Mouse (Mus musculus): Measurements from ENCODE around the gene Dpm2. TPM values are rescaled to one million over a fixed set of nuclear protein-coding genes. Genes with fewer than 3 reads are reported as not detected.
A peak's percentile ranks its signal among the peaks of the same experiment; 100 is the strongest.

The Dpm2 gene
- polyA plus RNA-seq, 1 experiment from 2014 or later = 104 TPM

- H3K27ac ChIP-seq (ENCODE audit: low read length) = no peak within 1 kb of the TSS
- WGBS = 83% methylated on average over 3 of the region's 3 CpGs
Measured at GRCm38 (mm10) chr2:32599409-32599808, 28.8 kb downstream of the Dpm2 start, which contains the start of gene St6galnac6. Gene St6galnac6 (plus strand): TSS chr2:32599709.

GRCm38 (mm10) chr2:32601417-32602065 is 30.9 kb downstream of the Dpm2 start:
- H3K9ac ChIP-seq (ENCODE audit: low read length) = no peak overlapping the region; the same call in 1 of the 2 replicates
- 38% methylated on average over 8 of the region's 8 CpGs for WGBS
- peaks cover 9% of the 10 kb centered on the region for H3K4me1 ChIP-seq (ENCODE audit: control insufficient read depth, insufficient read depth, low read length)
- H3K4me3 ChIP-seq (replicated peaks; ENCODE audit: low read length) = no peak overlapping the region
- no peaks in the 10 kb centered on the region for H3K9me3 ChIP-seq (replicated peaks; ENCODE audit: control insufficient read depth, low read length)
- H3K27me3 ChIP-seq (ENCODE audit: control insufficient read depth, insufficient read depth, low read length) = no peaks in the 10 kb centered on the region
- H3K36me3 ChIP-seq (ENCODE audit: control insufficient read depth, insufficient read depth, low read length) = no peaks in the 10 kb centered on the region
- H3K4me2 ChIP-seq (ENCODE audit: low read depth, low read length) = no peak overlapping the region
- no peak overlapping the region for H3K27ac ChIP-seq (ENCODE audit: low read length)
- peak; percentile 59; the same call in 1 of the 2 replicates for ATAC-seq (ENCODE audit: insufficient read depth, low FRiP score)

More at GRCm38 (mm10) chr2:32599409-32599808, 28.8 kb downstream of the Dpm2 start, which contains the start of gene St6galnac6:
- no peak within 1 kb of the TSS for H3K9ac ChIP-seq (ENCODE audit: low read length)
- H3K4me2 ChIP-seq (ENCODE audit: low read depth, low read length) = no peak within 1 kb of the TSS
- no peaks in the 10 kb centered on the region for H3K9me3 ChIP-seq (replicated peaks; ENCODE audit: control insufficient read depth, low read length)
- no peaks in the 10 kb centered on the region for H3K27me3 ChIP-seq (ENCODE audit: control insufficient read depth, insufficient read depth, low read length)
- H3K4me3 ChIP-seq (replicated peaks; ENCODE audit: low read length) = no peak within 1 kb of the TSS
- H3K36me3 ChIP-seq (ENCODE audit: control insufficient read depth, insufficient read depth, low read length) = no peaks in the 10 kb centered on the region
- ATAC-seq (ENCODE audit: insufficient read depth, low FRiP score) = no peak
- peaks cover 9% of the 10 kb centered on the region for H3K4me1 ChIP-seq (ENCODE audit: control insufficient read depth, insufficient read depth, low read length)

GRCm38 (mm10) chr2:32602600-32603054 is 32.0 kb downstream of the Dpm2 start:
- Histone ChIP-seq H3K4me2 (ENCODE audit: low read depth, low read length) (peak overlapping the region; percentile 50), H3K27ac (ENCODE audit: low read length) (peak overlapping the region; percentile 66), H3K9ac (ENCODE audit: low read length) (peak overlapping the region; percentile 66), H3K36me3 (ENCODE audit: control insufficient read depth, insufficient read depth, low read length) (no peaks in the 10 kb centered on the region), H3K27me3 (ENCODE audit: control insufficient read depth, insufficient read depth, low read length) (no peaks in the 10 kb centered on the region), H3K4me3 (replicated peaks; ENCODE audit: low read length) (peak overlapping the region; percentile 48), H3K9me3 (replicated peaks; ENCODE audit: control insufficient read depth, low read length) (no peaks in the 10 kb centered on the region), H3K4me1 (ENCODE audit: control insufficient read depth, insufficient read depth, low read length) (peaks cover 12% of the 10 kb centered on the region)
- WGBS = 2% methylated on average over 11 of the region's 11 CpGs
- ATAC-seq (ENCODE audit: insufficient read depth, low FRiP score) = peak; percentile 72; the same call in 1 of the 2 replicates

GRCm38 (mm10) chr2:32604631-32605030 is 34.0 kb downstream of the Dpm2 start:
- no peak overlapping the region for H3K4me3 ChIP-seq (replicated peaks; ENCODE audit: low read length)
- WGBS = 39% methylated on average over 10 of the region's 10 CpGs

GRCm38 (mm10) chr2:32606161-32607142 is 35.8 kb downstream of the Dpm2 start:
- no peaks in the 10 kb centered on the region for H3K36me3 ChIP-seq (ENCODE audit: control insufficient read depth, insufficient read depth, low read length)
- H3K4me1 ChIP-seq (ENCODE audit: control insufficient read depth, insufficient read depth, low read length) = peaks cover 34% of the 10 kb centered on the region
- H3K4me2 ChIP-seq (ENCODE audit: low read depth, low read length) = peak overlapping the region; percentile 84
- peak overlapping the region; percentile 86 for H3K9ac ChIP-seq (ENCODE audit: low read length)
- H3K4me3 ChIP-seq (replicated peaks; ENCODE audit: low read length) = peak overlapping the region; percentile 71
- ATAC-seq (ENCODE audit: insufficient read depth, low FRiP score) = peak; percentile 72
- H3K27me3 ChIP-seq (ENCODE audit: control insufficient read depth, insufficient read depth, low read length) = no peaks in the 10 kb centered on the region; the same call in 1 of the 2 replicates
- no peaks in the 10 kb centered on the region for H3K9me3 ChIP-seq (replicated peaks; ENCODE audit: control insufficient read depth, low read length)
- 11% methylated on average over 55 of the region's 55 CpGs for WGBS
- H3K27ac ChIP-seq (ENCODE audit: low read length) = peak overlapping the region; percentile 10; the same call in 1 of the 2 replicates

More at GRCm38 (mm10) chr2:32604631-32605030, 34.0 kb downstream of the Dpm2 start:
- Histone ChIP-seq H3K27ac (ENCODE audit: low read length) (no peak overlapping the region), H3K4me1 (ENCODE audit: control insufficient read depth, insufficient read depth, low read length) (peaks cover 25% of the 10 kb centered on the region), H3K9ac (ENCODE audit: low read length) (no peak overlapping the region), H3K9me3 (replicated peaks; ENCODE audit: control insufficient read depth, low read length) (no peaks in the 10 kb centered on the region), H3K36me3 (ENCODE audit: control insufficient read depth, insufficient read depth, low read length) (no peaks in the 10 kb centered on the region), H3K4me2 (ENCODE audit: low read depth, low read length) (no peak overlapping the region), H3K27me3 (ENCODE audit: control insufficient read depth, insufficient read depth, low read length) (no peaks in the 10 kb centered on the region; the same call in 1 of the 2 replicates)
- no peak for ATAC-seq (ENCODE audit: insufficient read depth, low FRiP score)

- Histone ChIP-seq H3K4me2 (ENCODE audit: low read depth, low read length) (peak overlapping the region; percentile 84), H3K36me3 (ENCODE audit: control insufficient read depth, insufficient read depth, low read length) (no peaks in the 10 kb centered on the region), H3K27me3 (ENCODE audit: control insufficient read depth, insufficient read depth, low read length) (no peaks in the 10 kb centered on the region; the same call in 1 of the 2 replicates), H3K9ac (ENCODE audit: low read length) (peak overlapping the region; percentile 86), H3K4me1 (ENCODE audit: control insufficient read depth, insufficient read depth, low read length) (peaks cover 28% of the 10 kb centered on the region), H3K27ac (ENCODE audit: low read length) (peak overlapping the region; percentile 10; the same call in 1 of the 2 replicates), H3K9me3 (replicated peaks; ENCODE audit: control insufficient read depth, low read length) (no peaks in the 10 kb centered on the region), H3K4me3 (replicated peaks; ENCODE audit: low read length) (peak overlapping the region; percentile 71)
- WGBS = 5% methylated on average over 34 of the region's 34 CpGs
- peak; percentile 49; the same call in 1 of the 2 replicates for ATAC-seq (ENCODE audit: insufficient read depth, low FRiP score)
Measured at GRCm38 (mm10) chr2:32607262-32607947, 36.7 kb downstream of the Dpm2 start.

- peak; percentile 66 for ATAC-seq (ENCODE audit: insufficient read depth, low FRiP score)
Measured at GRCm38 (mm10) chr2:32608141-32608777, 37.6 kb downstream of the Dpm2 start.

More at GRCm38 (mm10) chr2:32608141-32608777, 37.6 kb downstream of the Dpm2 start:
- Histone ChIP-seq H3K27ac (ENCODE audit: low read length) (peak overlapping the region; percentile 43; the same call in 1 of the 2 replicates), H3K27me3 (ENCODE audit: control insufficient read depth, insufficient read depth, low read length) (no peaks in the 10 kb centered on the region; the same call in 1 of the 2 replicates), H3K9ac (ENCODE audit: low read length) (peak overlapping the region; percentile 86), H3K4me3 (replicated peaks; ENCODE audit: low read length) (peak overlapping the region; percentile 71), H3K36me3 (ENCODE audit: control insufficient read depth, insufficient read depth, low read length) (no peaks in the 10 kb centered on the region), H3K9me3 (replicated peaks; ENCODE audit: control insufficient read depth, low read length) (no peaks in the 10 kb centered on the region), H3K4me1 (ENCODE audit: control insufficient read depth, insufficient read depth, low read length) (peaks cover 28% of the 10 kb centered on the region), H3K4me2 (ENCODE audit: low read depth, low read length) (peak overlapping the region; percentile 84)
- WGBS = 8% methylated on average over 25 of the region's 25 CpGs
